23 mouse cellular contexts compared by ENCODE assay signal in the genomic region with DNA sequence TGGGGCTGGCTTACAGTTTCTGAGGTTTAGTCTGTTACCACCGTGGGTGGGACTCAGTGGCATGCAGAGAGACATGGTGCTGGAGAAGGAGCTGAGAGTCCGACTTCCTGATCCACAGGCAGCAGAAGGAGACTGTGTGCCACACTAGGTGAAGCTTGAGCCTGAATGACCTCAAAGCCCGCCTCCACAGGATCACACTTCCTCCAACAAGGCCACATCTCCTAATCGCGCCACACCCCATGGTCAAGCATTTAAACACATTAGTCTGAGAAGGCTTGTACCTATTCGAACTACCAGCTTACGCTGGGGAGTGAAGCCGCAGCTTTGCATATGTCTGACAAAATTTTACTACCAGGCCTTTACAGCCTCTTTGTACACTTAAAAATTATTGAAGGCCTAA. TPM values are rescaled to one million over a fixed set of nuclear protein-coding genes. Genes with fewer than 3 reads are reported as not detected.
DNase-seq lines count a peak whose midpoint lies in the region; ATAC-seq and TF ChIP-seq lines count a peak whose summit lies in the region.
"Had no signal": no experiment of that assay in that cellular context is flagged by ENCODE, and none has a peak within 500 bp of the region (broad histone marks: within the 10 kb centered on the region; RNA-seq: fewer than 3 reads in every experiment).

No protein-coding gene starts in this region.

- no peak for TF ChIP-seq CTCF in gastrocnemius, adult 2 months (IDR thresholded peaks at IDR 0.05)

- H3K4me3 ChIP-seq in gastrocnemius, adult 2 months: no peak overlapping the region
- no peak overlapping the region for H3K4me3 ChIP-seq in midbrain, embryonic 15.5 days
- H3K4me3 ChIP-seq: forebrain, embryonic 13.5 days; heart, embryonic 13.5 days; hindbrain, embryonic 15.5 days had no signal

- peak overlapping the region; percentile 24; the same call in 1 of the 2 replicates for H3K27ac ChIP-seq in gastrocnemius, adult 2 months
- H3K27ac ChIP-seq in midbrain, embryonic 15.5 days: no peak overlapping the region
- H3K27ac ChIP-seq: heart, embryonic 13.5 days; hindbrain, embryonic 15.5 days had no signal

- H3K4me1 ChIP-seq in midbrain, embryonic 15.5 days: peaks cover 10% of the 10 kb centered on the region; the same call in 1 of the 2 replicates

- no peaks in the 10 kb centered on the region for H3K27me3 ChIP-seq in midbrain, embryonic 15.5 days (replicated peaks)
- H3K27me3 ChIP-seq: forebrain, embryonic 13.5 days; heart, embryonic 13.5 days; hindbrain, embryonic 15.5 days; Patski had no signal

- no peak overlapping the region for H3K4me2 ChIP-seq in midbrain, embryonic 15.5 days
- H3K4me2 ChIP-seq: forebrain, embryonic 13.5 days; heart, embryonic 13.5 days; hindbrain, embryonic 15.5 days had no signal

- H3K36me3 ChIP-seq in midbrain, embryonic 15.5 days (replicated peaks): 0 out of 2 replicates have a peak, but pooled peaks cover 2% of the 10 kb centered on the region

- ATAC-seq in megakaryocyte, adult 5-6 weeks (ENCODE audit: poor library complexity, severe bottlenecking): 0 out of 2 replicates have a peak, but pooled peaks have one; percentile 21
- ATAC-seq in midbrain, embryonic 15.5 days (replicated peaks): no peak
- ATAC-seq: forebrain, embryonic 13.5 days; forebrain, postnatal 0 days; Patski had no signal

- intact Hi-C loops in gastrocnemius, adult 2 months (cut with DNase I): no loop called here

- DNase-seq in gastrocnemius, adult 2 months: no peak
- no peak for DNase-seq in gastrocnemius, adult 8-10 months (ENCODE audit: low spot score in 2 of 2)
- DNase-seq in lung, adult 18-20 months: peak; percentile 51 to 58
- DNase-seq in lung, postnatal 14 days: no peak
- DNase-seq in ZHBTc4 (ENCODE audit: low read depth, low spot score): peak; percentile 50
- DNase-seq in cerebellum, postnatal 10 days: no peak
- DNase-seq: adrenal gland, adult 2 months; adrenal gland, postnatal 25 days; cerebellum, adult 2 months; cerebellum, postnatal 14 days; forebrain, postnatal 0 days; gastrocnemius, postnatal 36 days; heart, adult 11 months; heart, postnatal 36 days had no signal

- H3K9ac ChIP-seq in midbrain, embryonic 15.5 days: no peak overlapping the region
- H3K9ac ChIP-seq: forebrain, embryonic 13.5 days; forebrain, postnatal 0 days; heart, embryonic 13.5 days; hindbrain, embryonic 15.5 days had no signal

- H3K9me3 ChIP-seq in midbrain, embryonic 15.5 days: no peaks in the 10 kb centered on the region
- H3K9me3 ChIP-seq: forebrain, embryonic 13.5 days; heart, embryonic 13.5 days; hindbrain, embryonic 15.5 days had no signal

- 95% methylated on average over 8 of the region's 8 CpGs for WGBS in midbrain, embryonic 15.5 days

RNA-seq across cellular contexts. Expression of gene Akap5, which starts 19.6 kb away (rescaled TPM):
- under 1 TPM; 0.31 to 0.48 TPM for total RNA-seq in gastrocnemius, adult 2 months (2021)
- total RNA-seq in gastrocnemius, adult 8-10 months (2022): under 1 TPM; 0.24 to 0.51 (median 0.39) TPM
- not detected in 2 replicates for total RNA-seq in megakaryocyte, adult 5-6 weeks (2015)
- 0.08 and 0.15 TPM in 2 replicates for total RNA-seq in megakaryocyte, adult 5-6 weeks (2017)
- polyA plus RNA-seq in midbrain, embryonic 15.5 days (2015; fragmentation: Nextera tagmentation; extraction: Ambion mirVana): 9.8 and 10.3 TPM in 2 replicates

RNA-seq across cellular contexts. Expression of gene Mthfd1, which starts 50.0 kb away (rescaled TPM):
- total RNA-seq in gastrocnemius, adult 2 months (2021): 10 to 100 TPM; 30.1 to 37.8 TPM
- total RNA-seq in gastrocnemius, adult 8-10 months (2022): 10 to 100 TPM; 29.3 to 37.6 (median 32.7) TPM
- 18.4 and 22.9 TPM in 2 replicates for total RNA-seq in megakaryocyte, adult 5-6 weeks (2015)
- total RNA-seq in megakaryocyte, adult 5-6 weeks (2017): 32.6 and 33.4 TPM in 2 replicates
- 30.7 and 31.2 TPM in 2 replicates for polyA plus RNA-seq in midbrain, embryonic 15.5 days (2015; fragmentation: Nextera tagmentation; extraction: Ambion mirVana)

RNA-seq across cellular contexts. Expression of gene Tex21, which starts 58.6 kb away (rescaled TPM):
- total RNA-seq in gastrocnemius, adult 2 months (2021): not detected
- not detected for total RNA-seq in gastrocnemius, adult 8-10 months (2022)
- total RNA-seq in megakaryocyte, adult 5-6 weeks (2015): not detected in 2 replicates
- total RNA-seq in megakaryocyte, adult 5-6 weeks (2017): not detected in 2 replicates
- not detected in 2 replicates for polyA plus RNA-seq in midbrain, embryonic 15.5 days (2015; fragmentation: Nextera tagmentation; extraction: Ambion mirVana)
- total RNA-seq: adrenal gland, adult 2 months; adrenal gland, postnatal 25 days; forebrain, postnatal 0 days; gastrocnemius, adult 18-20 months; gastrocnemius, postnatal 36 days; heart, postnatal 36 days had no signal
- polyA plus RNA-seq: adrenal gland, adult 2 months; C2C12; cerebellum, adult 2 months; forebrain, embryonic 13.5 days; forebrain, postnatal 0 days; hindbrain, embryonic 11.5 days; hindbrain, embryonic 15.5 days; Patski had no signal

Comparison
In these comparisons a context has a peak if more than half of its experiments do, and no peak if none do; other contexts are left out.
1. DNase-seq: peak in lung, adult 18-20 months (2 of 2) and ZHBTc4 (single experiment); none in gastrocnemius, adult 2 months (single experiment), gastrocnemius, adult 8-10 months (0 of 2), lung, postnatal 14 days (single experiment) and cerebellum, postnatal 10 days (0 of 2).